Mouse (Mus musculus) ZHBTc4 (cell line): ENCODE results near the gene Rac3.
"Not testable (repeated sequence)": the region's sequence is repeated elsewhere in the genome, so short reads cannot be mapped to it uniquely, and the experiment has no call there.

Experiments
- DNase-seq: peaks from one replicate; pipeline ENCODE4 v3.0.0-alpha.2; 2011; ENCODE audit warnings: low read depth, low spot score

The Rac3 gene

DNA sequence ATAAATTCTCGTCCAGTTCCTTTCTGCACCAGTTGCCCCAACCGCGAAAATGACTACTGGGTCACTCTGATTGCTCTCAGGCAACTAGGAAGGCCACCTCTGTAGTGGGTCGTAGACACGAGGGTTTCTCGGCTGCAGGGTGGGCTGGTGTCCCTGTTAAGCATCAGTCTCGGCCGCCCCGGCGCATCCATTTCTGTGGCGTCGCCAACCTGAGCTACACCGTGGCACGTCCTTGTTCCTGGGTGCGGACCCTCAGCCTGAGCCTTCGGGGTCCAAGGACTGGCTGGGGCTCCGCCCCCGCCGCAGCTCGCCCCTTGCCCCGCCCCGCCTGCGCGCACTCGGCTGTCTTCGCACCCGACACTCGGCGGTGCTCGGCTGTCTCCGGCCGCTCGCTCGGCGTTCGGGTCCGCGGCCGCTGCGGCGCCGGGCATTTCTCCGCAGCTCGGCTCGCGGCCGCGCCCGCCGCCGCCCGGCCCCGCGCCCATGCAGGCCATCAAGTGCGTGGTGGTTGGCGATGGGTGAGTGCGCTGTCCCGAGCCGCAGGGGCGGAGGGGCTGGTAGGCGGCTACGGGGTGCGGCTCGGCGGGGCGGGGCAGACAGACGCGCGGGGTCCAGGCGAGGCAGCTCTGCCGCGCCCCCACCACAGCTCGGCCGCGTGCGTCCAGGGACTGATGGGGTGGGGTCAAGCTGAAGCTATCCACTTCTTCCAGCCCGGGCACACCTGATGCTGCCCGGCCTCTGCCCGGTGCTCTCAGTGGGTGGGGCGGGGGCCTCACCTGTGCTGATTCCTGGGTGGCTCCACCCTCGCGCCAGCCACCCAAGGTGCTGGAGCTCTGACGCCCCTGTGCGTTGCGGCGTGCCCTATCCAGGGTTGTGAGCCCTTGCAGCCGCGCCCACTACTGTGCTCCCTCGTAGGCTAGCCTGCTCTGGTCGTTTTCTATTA, at the start of gene Rac3:
Rac3 (plus strand) TSS at position 347 of the 943 bp plus-strand sequence.
- DNase-seq = peak; percentile 79

DNA sequence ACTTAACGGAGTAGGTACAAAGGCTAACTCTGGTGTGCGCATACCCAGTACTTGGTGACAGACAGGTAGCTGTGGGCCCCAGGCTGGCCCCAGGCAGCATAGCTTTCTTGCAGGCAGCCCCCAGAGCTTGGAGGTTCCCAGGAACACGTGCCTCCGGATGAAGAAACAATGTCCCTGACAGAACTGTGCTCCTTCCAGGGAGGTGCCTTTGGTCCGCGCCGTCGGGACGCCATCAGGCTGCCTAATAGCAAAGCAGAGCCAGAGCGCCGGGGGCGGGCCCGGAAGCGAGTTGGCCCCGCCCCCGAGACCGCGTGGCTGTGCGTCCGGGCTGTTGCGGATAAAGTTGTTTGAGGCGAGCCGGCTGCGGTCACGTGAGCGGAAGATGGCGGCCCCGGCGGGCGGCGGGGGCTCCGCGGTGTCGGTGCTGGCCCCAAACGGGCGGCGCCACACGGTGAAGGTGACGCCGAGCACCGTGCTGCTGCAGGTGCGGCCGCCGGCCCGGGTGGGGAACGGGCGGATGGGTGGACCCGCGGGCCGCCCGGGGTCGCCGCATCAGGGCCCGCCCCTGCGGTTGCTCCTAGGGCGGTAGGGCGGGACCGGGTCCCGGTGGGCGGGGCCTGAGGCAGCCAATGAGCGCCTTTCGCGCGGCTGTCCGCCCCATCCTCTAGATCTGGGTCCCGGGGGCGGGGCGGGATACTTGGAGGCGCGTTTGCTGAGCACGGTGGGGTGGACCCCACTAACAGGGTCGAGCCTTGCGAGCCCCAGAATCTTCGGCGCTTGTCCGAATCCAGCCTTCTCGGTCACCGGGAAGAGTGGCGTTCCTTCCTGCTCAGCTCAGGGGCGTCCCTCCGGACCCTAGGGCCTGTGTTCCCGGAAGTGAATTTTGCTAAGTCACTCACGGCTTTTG, 48.3 kb upstream of the Rac3 start, which contains the start of gene Aspscr1:
Aspscr1 (plus strand) TSS at position 287 of the 907 bp plus-strand sequence.
- DNase-seq = peak; percentile 98

DNA sequence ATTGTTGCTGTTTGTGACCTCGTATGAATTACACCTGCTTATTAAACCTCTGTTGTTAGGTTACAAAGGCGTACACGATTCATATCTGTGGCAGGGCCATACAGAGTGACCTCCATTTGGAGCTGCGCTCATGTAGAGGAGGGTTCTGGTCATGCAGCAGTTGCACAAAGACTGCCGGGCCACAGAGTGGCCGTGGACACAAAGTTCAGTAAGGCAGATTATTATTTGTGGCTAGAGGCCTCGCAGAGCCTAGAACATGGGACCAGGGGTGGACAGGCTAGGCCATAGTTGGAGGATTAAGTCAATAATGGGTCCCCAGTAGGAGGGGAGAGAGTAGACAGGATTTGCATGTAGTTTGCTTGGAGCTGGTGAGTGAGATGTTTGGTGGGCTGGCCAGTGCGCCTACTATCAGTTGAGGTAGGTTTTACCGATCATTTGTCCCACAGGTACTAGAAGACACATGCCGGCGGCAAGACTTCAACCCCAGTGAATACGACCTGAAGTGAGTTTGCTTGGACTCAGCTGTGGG, 47.6 kb upstream of the Rac3 start:
- DNase-seq = no peak

DNA sequence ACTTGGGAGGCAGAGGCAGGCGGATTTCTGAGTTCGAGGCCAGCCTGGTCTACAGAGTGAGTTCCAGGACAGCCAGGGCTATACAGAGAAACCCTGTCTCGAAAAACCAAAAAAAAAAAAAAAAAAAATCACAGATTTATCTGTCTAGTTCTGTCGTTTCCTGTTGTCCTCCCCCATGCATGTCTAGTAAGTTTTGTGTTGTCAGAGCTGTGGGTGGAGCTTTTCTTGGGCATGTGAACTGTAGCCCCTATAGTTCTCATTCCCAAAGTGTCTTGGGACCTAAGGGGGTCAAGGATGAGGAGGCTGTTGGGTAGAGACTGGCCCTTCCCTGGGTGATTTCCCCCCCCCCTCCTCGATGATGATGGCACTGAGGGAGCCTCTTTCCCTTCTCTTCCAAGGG, 45.4 kb upstream of the Rac3 start:
- not testable (repeated sequence) for DNase-seq

DNA sequence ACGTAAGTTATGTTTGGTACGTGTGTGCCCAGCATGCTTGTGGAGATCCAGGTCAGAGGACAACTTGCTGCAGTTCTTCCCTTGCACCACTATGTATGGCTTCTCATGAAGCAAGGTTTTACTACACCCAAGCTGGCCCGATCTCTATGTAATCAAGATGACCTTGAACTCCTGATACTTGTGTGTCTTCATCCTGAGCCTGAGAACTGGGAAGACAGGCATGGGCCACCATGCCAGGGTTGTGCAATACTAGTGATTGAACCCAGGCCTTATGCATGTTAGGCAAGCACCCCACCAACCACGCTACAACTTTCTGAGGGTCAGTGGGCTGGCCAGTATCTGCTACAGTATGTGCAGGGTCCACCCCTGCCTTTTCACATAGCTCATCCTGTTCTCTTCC, 44.3 kb upstream of the Rac3 start:
- no peak for DNase-seq

DNA sequence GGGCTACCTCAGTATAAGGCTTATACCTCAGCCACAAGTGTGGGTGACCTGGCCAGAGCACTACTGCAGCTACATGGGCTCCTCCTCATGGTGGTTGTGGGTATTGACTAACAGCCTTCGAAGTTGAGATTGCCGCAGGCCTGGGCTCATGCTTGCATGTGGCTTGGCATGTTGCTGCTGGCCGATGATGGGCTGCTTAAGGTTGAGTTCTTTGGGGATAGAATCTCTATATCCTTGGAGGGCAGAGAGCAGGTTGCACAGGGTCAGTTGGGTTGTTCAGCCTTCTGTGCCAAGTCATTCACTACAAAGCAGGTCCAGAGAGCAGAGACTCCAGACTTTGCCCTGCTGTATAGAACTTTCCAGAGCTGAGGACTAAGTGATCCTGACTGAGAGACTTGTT, 41.4 kb upstream of the Rac3 start:
- DNase-seq = peak; percentile 71

DNA sequence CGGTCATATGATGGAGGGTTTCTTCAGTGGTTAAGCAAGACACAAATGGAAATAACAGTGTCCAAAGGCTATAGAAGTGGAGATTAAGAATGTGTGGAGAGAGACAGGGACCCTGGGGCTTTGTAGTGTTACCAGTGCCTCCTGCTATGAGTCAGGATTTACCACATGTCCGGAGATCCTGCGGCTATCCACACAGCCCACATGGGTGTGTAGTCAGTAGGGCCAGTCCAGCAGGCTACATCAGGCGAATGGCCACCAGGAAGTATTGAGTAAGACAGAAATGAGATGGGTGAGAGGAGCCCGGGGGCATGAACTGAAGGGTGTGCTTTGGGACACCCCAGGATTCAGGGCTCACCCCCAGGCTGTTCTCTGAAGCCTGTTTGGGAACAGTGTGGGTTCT, 38.6 kb upstream of the Rac3 start:
- no peak for DNase-seq

DNA sequence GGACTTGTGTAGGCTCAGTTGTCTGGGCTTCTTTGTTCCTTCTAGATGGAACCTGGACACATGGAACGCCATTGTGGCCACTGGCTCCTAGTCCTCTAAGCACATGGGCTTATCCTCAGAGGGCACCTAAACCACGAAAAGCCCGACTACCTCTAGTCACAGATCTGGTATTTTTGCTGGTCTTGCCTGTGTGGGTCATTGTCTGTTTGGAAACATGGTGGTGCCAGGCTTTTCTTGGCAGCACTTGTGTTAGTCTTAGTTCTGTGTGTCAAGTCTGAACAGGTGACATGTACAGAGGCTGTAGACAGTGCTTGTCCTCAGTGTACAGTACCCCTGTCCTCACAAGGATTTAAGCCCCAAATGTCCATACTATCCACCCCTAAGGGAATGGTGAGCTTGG, 37.7 kb upstream of the Rac3 start:
- DNase-seq = no peak

DNA sequence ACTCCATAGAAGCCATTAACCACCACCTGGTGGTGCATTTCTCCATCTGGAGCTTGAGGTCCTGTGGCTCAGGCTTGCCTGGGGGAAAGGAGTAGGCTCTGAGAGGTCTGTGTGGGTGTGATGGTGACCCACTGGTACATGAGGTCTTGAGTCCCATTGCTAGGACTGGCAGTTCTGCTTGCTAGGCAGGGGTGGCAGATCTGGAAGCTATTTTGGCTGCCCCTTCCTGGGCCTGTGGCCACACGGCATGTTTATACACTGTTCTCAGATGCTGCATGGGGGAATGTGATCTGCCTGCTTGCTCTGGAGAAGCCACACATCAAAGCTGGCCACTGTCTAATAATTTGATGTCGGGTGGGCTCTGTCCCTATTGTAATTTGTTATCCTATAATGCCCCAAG, 37.2 kb upstream of the Rac3 start:
- no peak for DNase-seq

DNA sequence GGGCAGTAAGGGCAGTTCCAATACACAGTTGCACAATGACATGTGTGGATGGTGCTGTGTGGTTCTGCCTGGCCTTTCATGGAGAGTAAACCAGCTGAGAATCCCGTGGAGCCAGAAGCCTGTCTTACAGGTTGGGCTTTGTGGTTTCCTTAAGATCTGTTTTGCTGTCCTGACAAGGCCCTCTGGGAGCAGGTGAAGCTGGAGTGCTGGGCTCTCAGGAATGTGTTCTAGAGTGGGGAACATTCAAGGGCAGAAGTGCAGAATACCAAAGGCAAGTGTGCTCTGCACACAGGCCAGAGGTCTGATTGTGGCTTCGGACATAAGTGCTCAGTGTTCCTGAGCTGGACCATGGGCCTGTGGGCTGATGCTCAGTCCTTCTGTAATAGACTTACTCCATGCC, 36.6 kb upstream of the Rac3 start:
- DNase-seq = no peak

DNA sequence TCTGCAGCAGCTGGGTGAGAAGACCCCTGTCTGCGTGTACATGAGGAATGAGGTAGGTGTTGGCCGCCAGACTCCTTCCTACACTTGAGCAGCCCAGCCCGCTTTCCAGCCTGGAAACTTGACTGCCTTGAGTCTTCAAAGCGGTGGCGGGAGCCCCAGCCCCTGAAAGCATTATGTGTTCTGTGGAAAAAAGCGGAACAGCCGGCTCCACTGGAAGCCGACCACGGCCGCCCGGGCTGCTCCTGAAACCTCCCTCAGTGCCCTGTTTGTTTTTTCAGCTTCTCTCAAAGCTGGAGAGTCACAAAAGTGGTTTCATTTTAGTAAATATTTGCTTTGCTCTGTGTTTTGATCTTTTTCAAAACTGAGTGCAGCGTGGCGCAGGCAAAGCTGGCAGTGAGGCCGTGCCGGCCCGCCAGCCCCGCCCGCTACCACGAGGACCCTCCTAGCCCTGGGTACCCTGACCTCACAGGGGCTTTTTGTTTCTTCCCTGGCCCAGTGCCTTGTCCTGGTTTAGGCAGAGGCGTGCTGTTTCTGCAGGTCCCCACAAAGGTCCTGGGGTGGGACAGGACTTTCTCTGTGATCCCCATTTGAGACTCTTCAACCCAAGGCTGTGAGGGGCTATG, 34.5 kb upstream of the Rac3 start:
- no peak for DNase-seq

DNA sequence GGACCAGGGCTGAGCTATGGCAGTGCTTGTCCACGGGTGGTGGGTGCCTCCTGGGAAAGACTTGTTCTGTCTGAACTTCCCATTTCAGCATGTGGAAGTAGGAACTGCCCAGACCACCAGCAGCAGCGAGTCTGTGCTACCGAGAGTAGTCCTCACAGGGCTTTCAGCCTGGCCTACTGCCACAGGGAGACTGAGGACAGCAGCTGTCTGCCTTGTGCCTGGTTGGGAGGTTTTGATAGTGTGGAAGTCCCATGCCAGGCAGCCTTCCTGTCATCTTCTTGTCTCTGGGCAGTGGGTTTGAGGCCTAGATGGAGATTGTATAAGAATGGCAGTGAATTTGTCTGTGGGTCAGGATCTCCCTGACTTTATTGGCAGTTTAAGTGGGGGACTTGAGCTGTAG, 31.9 kb upstream of the Rac3 start:
- no peak for DNase-seq

DNA sequence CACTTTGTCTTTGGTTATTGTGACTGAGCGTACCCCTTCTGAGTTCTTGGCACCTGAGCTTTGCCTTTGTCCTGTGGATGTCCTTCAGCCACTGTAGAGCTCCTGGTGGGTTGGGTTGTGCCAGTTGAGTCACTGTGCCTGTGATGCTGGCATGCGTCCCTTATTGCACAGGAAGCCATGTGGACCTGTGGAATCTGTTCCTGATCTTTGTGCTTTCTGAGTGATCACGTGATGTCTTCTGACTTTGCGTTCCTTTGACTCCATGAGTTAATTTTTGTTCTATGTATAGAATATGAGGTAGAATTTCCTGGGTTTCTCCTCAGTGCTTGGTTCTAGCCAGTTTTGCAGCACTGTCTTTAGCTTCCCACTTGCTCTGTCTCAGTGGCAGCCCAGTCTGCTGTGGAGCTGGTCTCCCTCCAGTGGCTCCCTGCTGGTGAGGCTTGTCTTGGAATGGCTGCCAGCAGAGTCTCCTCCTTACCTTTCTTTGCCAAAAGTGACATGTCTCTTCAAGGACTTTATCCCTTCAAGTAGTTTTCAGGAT, 28.7 kb upstream of the Rac3 start:
- DNase-seq = no peak

DNA sequence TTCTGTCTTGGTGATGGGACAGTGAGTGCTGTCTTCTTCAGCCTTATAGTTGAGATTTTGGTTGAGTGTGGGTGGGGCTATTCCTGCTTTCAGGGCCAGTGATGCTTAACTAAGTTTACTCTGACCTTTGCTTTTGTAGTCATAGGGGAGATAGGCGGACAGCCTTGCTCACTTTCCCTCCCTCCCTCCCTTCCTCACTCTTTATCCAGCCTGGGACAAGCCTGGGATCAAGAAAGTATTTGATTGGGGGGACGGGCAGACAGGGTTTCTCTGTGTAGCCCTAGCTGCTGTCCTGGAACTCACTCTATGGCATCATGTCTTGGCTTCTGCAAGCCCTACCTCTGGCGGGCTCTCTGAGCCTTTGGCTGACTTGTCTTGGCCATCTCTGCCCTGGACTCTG, 27.8 kb upstream of the Rac3 start:
- no peak for DNase-seq

DNA sequence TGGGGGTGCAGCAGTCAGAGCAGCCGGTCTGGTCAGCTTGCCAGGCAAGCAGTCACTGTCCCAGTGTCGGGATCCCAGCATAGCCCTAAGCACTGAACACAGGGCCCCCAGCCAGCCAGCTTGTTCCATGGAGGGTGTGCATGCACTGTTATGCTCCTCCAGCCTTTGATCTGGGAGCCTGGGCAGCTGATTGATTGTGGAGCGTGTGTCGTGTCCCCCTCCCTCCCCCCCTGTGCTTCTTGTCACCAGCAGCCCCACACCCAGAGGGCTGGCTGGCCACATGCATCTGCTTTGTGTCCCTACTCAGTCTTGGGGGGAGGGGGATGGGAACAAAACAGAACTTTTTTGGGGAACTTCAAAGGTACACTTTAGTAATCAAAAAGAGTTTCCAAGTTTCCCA, 26.1 kb upstream of the Rac3 start:
- DNase-seq = no peak

DNA sequence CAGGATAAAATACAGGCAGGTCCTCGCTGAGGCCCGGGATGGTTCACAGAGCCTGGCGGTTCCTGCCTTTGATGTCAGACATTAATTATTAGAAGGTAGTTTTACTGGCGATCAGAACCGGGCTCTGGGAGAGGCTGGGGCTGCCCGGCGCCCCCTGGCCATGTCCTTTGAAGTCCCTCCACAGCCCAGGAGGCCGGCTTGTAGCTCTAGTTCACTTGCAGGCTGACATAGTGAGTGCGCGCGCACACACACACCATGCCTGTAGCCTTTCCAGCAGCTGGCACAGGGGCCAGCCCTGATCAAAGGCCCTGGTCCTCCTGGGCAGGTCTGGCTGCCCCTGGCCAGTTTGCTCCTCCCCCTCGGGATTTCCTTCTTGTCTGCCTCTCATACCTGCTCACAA, 25.6 kb upstream of the Rac3 start:
- no peak for DNase-seq

DNA sequence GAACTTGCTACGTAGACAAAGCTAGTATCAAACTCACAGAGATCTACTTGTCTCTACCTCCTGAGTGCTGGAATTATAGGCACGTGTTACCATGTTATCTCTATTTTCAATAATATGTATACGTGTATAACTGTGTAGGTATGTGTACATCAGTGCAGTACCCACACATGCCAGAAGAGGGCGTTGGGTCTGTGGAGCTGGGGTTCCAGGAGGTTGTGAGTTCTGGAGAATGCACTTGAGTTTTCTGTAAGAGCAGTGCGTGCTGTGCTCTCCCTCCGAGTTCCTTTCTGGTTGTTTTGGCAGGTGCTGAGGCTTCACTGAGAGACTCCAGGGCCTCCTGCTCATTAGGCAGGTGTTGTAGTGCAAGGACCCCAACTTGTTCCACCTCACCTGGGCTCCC, 24.7 kb upstream of the Rac3 start:
- peak; percentile 82 for DNase-seq

DNA sequence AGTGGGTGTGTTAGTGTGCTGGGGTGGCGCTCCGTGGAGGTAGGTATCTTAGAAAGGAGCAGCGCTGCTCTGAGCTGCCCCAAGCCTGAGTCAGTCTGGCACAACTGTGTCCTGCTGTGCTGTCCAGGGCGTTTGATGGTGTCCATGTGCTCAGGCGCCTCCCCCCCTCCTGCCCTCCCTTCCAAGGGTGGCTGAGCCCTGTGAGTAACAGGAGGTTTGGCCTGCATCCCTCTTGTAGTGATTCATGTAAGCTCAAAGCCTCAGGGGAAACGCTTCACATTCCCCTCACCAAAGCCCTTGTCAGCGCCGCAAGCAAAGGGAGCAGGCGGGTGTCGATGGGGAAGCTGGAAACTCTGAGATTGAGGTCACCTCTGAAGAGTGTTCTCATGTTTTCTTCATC, 23.5 kb upstream of the Rac3 start:
- no peak for DNase-seq

DNA sequence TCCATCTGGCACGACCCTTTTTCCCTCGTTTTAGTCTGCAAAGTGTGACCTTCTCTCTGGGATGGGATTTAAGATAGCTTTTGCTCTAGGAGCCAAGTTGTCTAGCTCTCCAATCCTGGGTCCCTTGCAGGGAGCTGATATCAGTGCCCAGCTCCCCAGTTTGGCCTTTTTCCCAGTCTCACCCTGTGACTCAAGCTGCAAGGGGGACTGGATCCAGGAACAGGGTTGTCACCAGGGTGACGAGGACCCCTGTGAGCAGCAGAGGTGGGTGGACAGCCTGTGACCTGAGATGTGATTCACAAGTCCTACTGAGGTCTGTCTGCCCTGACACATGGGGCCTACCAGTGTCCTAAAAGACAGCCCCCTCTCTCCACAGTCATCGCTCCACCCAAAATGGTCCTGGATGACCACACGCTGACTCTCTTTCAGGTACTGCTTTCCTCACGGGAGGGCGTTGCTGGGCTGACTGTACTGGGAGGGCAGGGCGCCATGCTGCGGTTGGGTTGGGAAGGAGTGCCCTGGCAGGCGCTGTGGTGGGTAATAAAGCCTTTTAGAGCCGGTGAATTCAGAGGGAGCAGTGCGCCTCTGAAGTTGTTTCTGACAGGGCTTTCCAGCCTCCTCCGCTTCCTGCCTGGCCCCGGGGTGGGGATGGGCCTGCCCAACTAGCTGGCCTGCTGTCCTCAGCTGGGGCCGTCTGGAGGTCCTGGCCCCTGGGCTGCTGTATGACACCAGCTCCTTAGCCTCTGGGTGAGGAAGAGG, 17.4 kb upstream of the Rac3 start:
- DNase-seq = peak; percentile 40

DNA sequence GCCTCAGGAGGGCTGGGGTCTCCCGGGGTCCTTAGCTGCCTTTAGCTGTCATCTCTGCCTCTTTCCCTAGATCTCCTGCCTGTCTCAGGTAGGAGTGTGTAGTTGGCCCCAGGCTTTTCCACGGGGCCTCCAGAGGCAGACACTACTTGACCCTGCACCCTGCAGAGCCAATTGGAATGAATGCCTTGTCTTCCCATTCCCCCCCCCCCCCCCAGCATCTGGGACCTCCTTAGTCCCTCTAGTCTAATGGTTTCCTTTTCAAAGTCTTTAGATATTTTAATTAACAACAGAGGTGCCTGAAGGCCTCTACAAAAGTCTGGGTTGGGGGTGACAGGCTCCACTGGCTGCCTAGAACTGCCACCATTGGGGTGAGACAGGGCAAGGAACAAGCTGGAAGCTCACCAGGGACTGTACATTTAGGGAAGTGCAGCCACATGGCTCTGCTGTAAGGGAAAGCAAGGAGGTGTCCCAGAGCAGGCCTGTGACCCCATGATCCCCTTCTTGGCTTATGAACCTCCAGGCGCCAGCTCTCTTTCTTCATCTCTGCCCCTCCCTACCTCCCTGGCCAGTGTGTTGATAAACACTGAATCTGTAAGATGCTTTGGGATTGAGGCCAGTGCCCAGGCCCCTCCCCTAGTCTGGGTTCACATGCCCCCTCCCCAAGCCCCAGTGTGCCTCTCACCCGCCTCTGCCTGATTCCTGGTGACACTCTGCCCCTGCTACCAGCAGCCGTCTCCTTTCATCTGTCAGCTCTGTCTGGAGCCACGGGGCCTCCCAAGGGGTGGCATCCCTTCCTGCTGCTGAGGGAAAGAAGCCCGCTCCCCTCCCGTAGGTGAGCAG, 16.6 kb upstream of the Rac3 start:
- DNase-seq = peak; percentile 75
